Mouse (Mus musculus) hindbrain, embryonic 14.5 days (tissue): ENCODE measurements around the gene Atxn10. TPM values are rescaled to one million over a fixed set of nuclear protein-coding genes. Genes with fewer than 3 reads are reported as not detected.
A peak's percentile ranks its signal among the peaks of the same experiment; 100 is the strongest.
"Not testable (repeated sequence)": the region's sequence is repeated elsewhere in the genome, so short reads cannot be mapped to it uniquely, and the experiment has no call there.

Experiments used
- ATAC-seq: fragments of 200-750 bp; cut with Nextera tagmentation; 2 replicates; pipeline ENCODE4 v1.8.0; 2017; ENCODE audit warnings: moderate number of reproducible peaks, mild to moderate bottlenecking, moderate TSS enrichment, moderate library complexity; ENCODE audit not compliant: low FRiP score
- DNase-seq: peaks from one replicate; pipeline ENCODE4 v3.0.0-alpha.2; 2015; ENCODE audit warnings: low spot score
- H3K27ac ChIP-seq: fragments of 300-500 bp; sonication (generic); 2 replicates; pipeline ENCODE4 v1.5.1; 2014; ENCODE audit warnings: mild to moderate bottlenecking, moderate library complexity
- H3K27me3 ChIP-seq: fragments of 300-500 bp; sonication (generic); 2 replicates; pipeline ENCODE4 v1.6.1; 2014; ENCODE audit warnings: mild to moderate bottlenecking, low read length, mixed read lengths; ENCODE audit not compliant: control insufficient read depth, insufficient read depth
- H3K36me3 ChIP-seq: fragments of 300-500 bp; sonication (generic); replicated peaks from 2 replicates; pipeline ENCODE4 v1.6.1; 2014; ENCODE audit not compliant: control insufficient read depth, insufficient read depth
- H3K4me1 ChIP-seq: fragments of 300-500 bp; sonication (generic); replicated peaks from 2 replicates; pipeline ENCODE4 v1.6.1; 2014; ENCODE audit warnings: antibody characterized with exemption, low read length, mixed read lengths; ENCODE audit not compliant: control insufficient read depth, insufficient read depth
- H3K4me2 ChIP-seq: fragments of 300-500 bp; sonication (generic); replicated peaks from 2 replicates; pipeline ENCODE4 v1.6.1; 2014; ENCODE audit warnings: mild to moderate bottlenecking, moderate library complexity
- H3K4me3 ChIP-seq: fragments of 300-500 bp; sonication (generic); replicated peaks from 2 replicates; pipeline ENCODE4 v1.5.1; 2014; ENCODE audit warnings: mild to moderate bottlenecking, low read length
- H3K9ac ChIP-seq: fragments of 300-500 bp; sonication (generic); 2 replicates; pipeline ENCODE4 v1.6.1; 2014
- H3K9me3 ChIP-seq: fragments of 300-500 bp; sonication (generic); 2 replicates; pipeline ENCODE4 v1.6.1; 2016; ENCODE audit warnings: low read length; ENCODE audit not compliant: control insufficient read depth
- WGBS: fragments of 180-500 bp; shearing (Covaris S2); extraction: QIAGEN DNeasy Blood & Tissue Kit; methylation state at CpG from one replicate; pipeline ENCODE4 v1.1.7; 2014; 5-methylcytosine and 5-hydroxymethylcytosine counted together
- polyA plus RNA-seq: library from polyadenylated mRNA; unstranded; fragments of >200 nt; fragmentation: Nextera tagmentation; extraction: Ambion mirVana; gene quantifications from 2 replicates; pipeline ENCODE4 v1.2.1, GENCODE M21; 2014

The Atxn10 gene
- polyA plus RNA-seq, 1 experiment from 2014 or later: 534 TPM

DNA sequence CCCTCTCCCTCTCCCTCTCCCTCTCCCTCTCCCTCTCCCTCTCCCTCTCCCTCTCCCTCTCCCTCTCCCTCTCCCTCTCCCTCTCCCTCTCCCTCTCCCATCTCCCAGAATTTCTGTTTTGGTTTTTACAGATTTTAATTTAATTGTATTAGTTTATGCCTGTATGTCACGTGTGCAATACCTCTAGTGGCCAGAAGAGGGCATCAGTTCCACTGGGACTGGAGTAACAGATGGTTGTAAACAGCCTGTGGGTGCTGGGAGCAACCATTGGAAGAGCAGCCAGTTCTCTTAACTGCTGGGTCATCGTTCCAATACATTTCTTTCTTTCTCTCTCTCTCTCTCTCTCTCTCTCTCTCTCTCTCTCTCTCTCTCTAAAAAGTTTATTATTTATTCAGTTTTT lies 7.6 kb upstream of the Atxn10 start:
- not testable (repeated sequence) for H3K4me2 ChIP-seq, H3K27me3 ChIP-seq, H3K9ac ChIP-seq, H3K36me3 ChIP-seq, DNase-seq, H3K27ac ChIP-seq, H3K4me1 ChIP-seq, H3K4me3 ChIP-seq, H3K9me3 ChIP-seq, ATAC-seq
- 88% methylated on average over 2 of the region's 2 CpGs for WGBS

DNA sequence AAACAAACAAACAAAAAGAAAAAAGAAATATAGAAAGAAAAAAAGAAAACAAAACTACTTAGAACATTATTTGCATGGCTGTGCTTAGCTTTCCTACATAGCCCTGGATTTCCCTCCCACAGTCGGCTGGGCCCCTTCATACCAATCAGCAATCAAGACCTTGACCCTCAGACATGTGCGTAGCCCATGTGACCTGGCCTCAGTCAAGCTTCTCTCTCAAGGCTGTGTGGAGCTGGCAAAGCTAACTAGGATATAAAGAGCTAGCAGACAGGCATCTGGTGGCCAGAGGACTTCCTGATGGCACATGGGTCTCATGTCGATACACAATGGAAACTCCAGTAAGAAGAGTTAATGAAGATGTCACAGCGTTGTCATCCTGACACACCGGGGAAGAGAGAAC lies 6.9 kb upstream of the Atxn10 start:
- no peak for ATAC-seq
- Histone ChIP-seq H3K36me3 (no peaks in the 10 kb centered on the region), H3K27me3 (no peaks in the 10 kb centered on the region), H3K9me3 (no peaks in the 10 kb centered on the region), H3K27ac (no peak overlapping the region), H3K4me3 (no peak overlapping the region), H3K4me2 (no peak overlapping the region), H3K9ac (no peak overlapping the region), H3K4me1 (no peaks in the 10 kb centered on the region)
- WGBS: 91% methylated on average over 5 of the region's 5 CpGs
- no peak for DNase-seq

DNA sequence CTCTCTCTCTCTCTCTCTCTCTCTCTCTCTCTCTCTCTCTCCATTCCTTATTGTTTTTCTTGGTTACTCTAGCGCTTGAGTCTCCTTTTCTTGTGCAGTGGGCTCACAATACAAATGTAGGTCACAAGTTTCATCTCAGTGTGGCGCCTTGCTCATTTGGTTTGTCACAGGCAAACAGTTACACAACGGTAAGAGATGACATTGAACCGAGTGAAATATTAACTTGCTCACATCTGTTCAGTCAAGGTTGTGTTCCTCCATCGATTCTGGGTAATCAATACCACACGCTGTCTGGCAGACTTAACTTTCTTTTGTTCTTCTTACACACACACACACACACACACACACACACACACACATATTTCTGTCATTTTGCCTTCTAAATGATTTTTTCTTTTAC lies 6.0 kb upstream of the Atxn10 start:
- H3K4me1 ChIP-seq: no peaks in the 10 kb centered on the region
- 94% methylated on average over 6 of the region's 6 CpGs for WGBS
- no peak overlapping the region for H3K9ac ChIP-seq

DNA sequence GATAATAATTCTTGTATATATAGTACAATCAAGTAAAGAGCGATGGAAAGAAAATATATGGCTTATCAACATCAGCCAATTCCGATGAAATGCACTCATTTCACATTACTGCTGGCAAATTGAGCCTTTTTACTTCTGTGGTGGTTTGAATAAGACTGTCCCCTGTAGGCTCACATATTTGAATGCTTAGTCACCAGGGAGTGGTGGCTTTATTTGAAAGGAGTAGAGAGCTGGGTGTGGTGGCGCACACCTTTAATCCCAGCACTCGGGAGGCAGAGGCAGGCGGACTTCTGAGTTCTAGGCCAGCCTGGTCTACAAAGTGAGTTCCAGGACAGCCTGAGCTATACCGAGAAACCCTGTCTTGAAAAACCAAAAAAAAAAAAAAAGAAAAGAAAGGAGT lies 2.5 kb upstream of the Atxn10 start:
- not testable (repeated sequence) for H3K9me3 ChIP-seq
- WGBS: 91% methylated on average over 6 of the region's 6 CpGs

More for the DNA sequence above, 6.0 kb upstream of the Atxn10 start:
- DNase-seq (no peak), ATAC-seq (no peak)
- Histone ChIP-seq H3K4me3 (no peak overlapping the region), H3K4me2 (no peak overlapping the region), H3K9me3 (no peaks in the 10 kb centered on the region), H3K27me3 (no peaks in the 10 kb centered on the region), H3K36me3 (no peaks in the 10 kb centered on the region), H3K27ac (no peak overlapping the region)

GRCm38 (mm10) chr15:85334234-85334633 lies 1.8 kb upstream of the Atxn10 start:
- Histone ChIP-seq H3K27ac (no peak overlapping the region), H3K27me3 (no peaks in the 10 kb centered on the region), H3K9ac (no peak overlapping the region), H3K4me3 (no peak overlapping the region), H3K9me3 (no peaks in the 10 kb centered on the region), H3K36me3 (no peaks in the 10 kb centered on the region), H3K4me2 (no peak overlapping the region), H3K4me1 (peaks cover 25% of the 10 kb centered on the region)
- WGBS: 71% methylated on average over 3 of the region's 3 CpGs
- ATAC-seq (no peak), DNase-seq (no peak)

More for the DNA sequence above, 2.5 kb upstream of the Atxn10 start:
- not testable (repeated sequence) for H3K4me3 ChIP-seq, H3K36me3 ChIP-seq, H3K27me3 ChIP-seq, ATAC-seq, H3K27ac ChIP-seq, DNase-seq, H3K9ac ChIP-seq, H3K4me2 ChIP-seq
- H3K4me1 ChIP-seq: peaks cover 20% of the 10 kb centered on the region

- Histone ChIP-seq H3K4me1 (peaks cover 28% of the 10 kb centered on the region), H3K36me3 (no peaks in the 10 kb centered on the region), H3K27me3 (no peaks in the 10 kb centered on the region), H3K27ac (peak overlapping the region; percentile 94), H3K9ac (peak overlapping the region; percentile 89), H3K4me2 (peak overlapping the region; percentile 83), H3K9me3 (no peaks in the 10 kb centered on the region), H3K4me3 (peak overlapping the region; percentile 78)
- peak; percentile 83 for DNase-seq
- under 1% methylated on average over 53 of the region's 54 CpGs for WGBS
- ATAC-seq: peak; percentile 93
Measured at GRCm38 (mm10) chr15:85336301-85336991, 401 bp downstream of the Atxn10 start.

DNA sequence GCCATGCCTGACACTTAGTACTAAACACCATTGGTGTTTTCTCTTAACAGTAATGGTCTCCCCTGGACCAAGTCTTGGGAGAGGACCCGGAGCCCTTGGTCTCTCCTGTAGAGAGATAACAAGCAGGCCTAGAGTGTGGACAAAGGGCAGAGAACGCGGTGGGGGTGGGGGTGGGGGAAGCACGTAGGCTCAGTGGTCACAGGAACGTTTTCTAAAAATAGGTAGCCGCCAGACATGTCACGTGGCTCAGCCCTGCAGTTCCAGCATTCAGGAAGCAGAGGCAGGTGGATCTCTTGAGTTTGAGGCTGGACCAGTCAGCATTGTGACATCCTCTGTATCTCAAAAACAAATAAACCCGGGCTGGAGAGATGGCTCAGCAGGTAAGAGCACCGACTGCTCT lies 1.2 kb downstream of the Atxn10 start:
- no peak for DNase-seq
- ATAC-seq: no peak
- H3K27me3 ChIP-seq: no peaks in the 10 kb centered on the region
- H3K36me3 ChIP-seq: no peaks in the 10 kb centered on the region
- peaks cover 28% of the 10 kb centered on the region for H3K4me1 ChIP-seq
- peak overlapping the region; percentile 83 for H3K4me2 ChIP-seq
- WGBS: 44% methylated on average over 9 of the region's 9 CpGs
- no peaks in the 10 kb centered on the region for H3K9me3 ChIP-seq
- H3K27ac ChIP-seq: peak overlapping the region; percentile 94
- peak overlapping the region; percentile 78 for H3K4me3 ChIP-seq
- H3K9ac ChIP-seq: peak overlapping the region; percentile 89

- ATAC-seq (no peak), DNase-seq (no peak)
- H3K4me2 ChIP-seq: peak overlapping the region; percentile 83
- H3K4me1 ChIP-seq: peaks cover 28% of the 10 kb centered on the region
- H3K36me3 ChIP-seq: no peaks in the 10 kb centered on the region
- no peaks in the 10 kb centered on the region for H3K27me3 ChIP-seq
- no peak overlapping the region for H3K9ac ChIP-seq
- WGBS: 89% methylated on average over 5 of the region's 5 CpGs
- no peak overlapping the region for H3K27ac ChIP-seq
- peak overlapping the region; percentile 78; the same call in 1 of the 2 replicates for H3K4me3 ChIP-seq
- H3K9me3 ChIP-seq: no peaks in the 10 kb centered on the region
Measured at GRCm38 (mm10) chr15:85337979-85338378, 1.9 kb downstream of the Atxn10 start.

DNA sequence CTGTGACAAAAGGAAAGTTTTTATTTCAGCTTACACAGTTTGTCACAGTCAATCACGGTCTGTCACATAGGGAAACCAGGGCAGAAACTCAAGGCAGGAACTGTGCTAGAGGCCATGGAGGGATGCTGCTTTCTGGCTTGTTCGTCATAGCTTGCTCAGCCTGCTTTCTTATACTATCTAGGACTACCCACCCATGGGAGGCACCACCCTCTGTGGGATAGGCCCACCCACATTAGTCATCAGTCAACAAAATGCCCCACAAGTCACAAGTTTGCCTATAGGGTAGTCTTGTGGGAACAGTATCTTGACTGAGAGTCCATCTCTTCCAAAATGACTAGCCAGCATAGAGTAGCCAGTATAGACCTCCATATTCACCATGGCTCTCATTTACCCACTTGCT lies 6.2 kb downstream of the Atxn10 start:
- ATAC-seq (no peak), DNase-seq (no peak)
- no peak overlapping the region for H3K9ac ChIP-seq
- no peaks in the 10 kb centered on the region; the same call in 1 of the 2 replicates for H3K36me3 ChIP-seq
- no peak overlapping the region for H3K4me3 ChIP-seq
- H3K27ac ChIP-seq: no peak overlapping the region
- H3K27me3 ChIP-seq: no peaks in the 10 kb centered on the region
- H3K9me3 ChIP-seq: no peaks in the 10 kb centered on the region
- WGBS: 98% methylated on average over 2 of the region's 2 CpGs
- peaks cover 21% of the 10 kb centered on the region for H3K4me1 ChIP-seq
- H3K4me2 ChIP-seq: no peak overlapping the region
